Mouse (Mus musculus): ENCODE data around the gene 2310061I04Rik.

- TF ChIP-seq CTCF (IDR thresholded peaks at IDR 0.05; ENCODE audit: control insufficient read depth, insufficient read depth, low read length) = no peak
- TF ChIP-seq POLR2A (IDR thresholded peaks at IDR 0.05; ENCODE audit: borderline replicate concordance, control insufficient read depth, low read depth, low read length) = no peak
Measured at GRCm38 (mm10) chr17:35882924-35883323, 14.3 kb downstream of the 2310061I04Rik start.

Data from bone marrow, adult 2 months (tissue).